Mouse (Mus musculus) liver, embryonic 14.5 days (tissue): ENCODE results near the gene Cd44.

Experiments used
- CTCF ChIP-seq: IDR thresholded peaks from 2 replicates; pipeline ENCODE4 v1.5.1; 2016; ENCODE audit warnings: antibody characterized with exemption, low read depth, control low read depth
- EP300 ChIP-seq: IDR thresholded peaks from 2 replicates; pipeline ENCODE4 v1.6.1; 2016; ENCODE audit warnings: antibody characterized with exemption, low read depth

DNA sequence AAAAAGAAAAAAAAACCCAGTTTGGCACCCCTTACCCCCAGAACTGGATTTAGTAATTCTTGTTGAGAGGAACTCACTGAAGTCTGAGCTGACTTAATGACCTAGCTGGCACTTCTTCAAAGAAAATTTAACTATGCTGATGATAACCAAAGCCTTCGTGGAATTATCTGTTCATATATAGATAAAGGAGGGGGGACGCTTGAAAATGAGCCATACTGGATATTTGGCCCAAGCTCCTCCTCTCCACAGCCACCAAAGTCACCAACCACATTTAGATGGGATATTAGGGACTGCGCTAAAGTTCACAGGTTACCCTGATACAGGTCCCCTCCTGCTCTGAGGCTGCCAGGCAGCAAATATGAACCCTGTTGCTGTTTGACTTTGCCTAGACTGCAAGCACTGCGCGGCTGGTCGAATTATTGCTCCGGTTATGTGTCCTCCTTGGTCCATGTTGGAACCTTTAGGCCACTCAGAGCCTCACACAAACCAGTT is 1.2 kb downstream of the Cd44 start:
- no peak for TF ChIP-seq CTCF
- no peak for TF ChIP-seq EP300
